Mouse (Mus musculus) myocyte (in vitro differentiated cells): ENCODE measurements around the gene Gm17662. TPM values are rescaled to one million over a fixed set of nuclear protein-coding genes. Genes with fewer than 3 reads are reported as not detected.

Experiments
- H3K27me3 ChIP-seq: one replicate; pipeline ENCODE4 v1.6.1; 2011; ENCODE audit not compliant: control insufficient read depth, insufficient read depth, insufficient read length
- H3K36me3 ChIP-seq: one replicate; pipeline ENCODE4 v1.6.1; 2011; ENCODE audit not compliant: control insufficient read depth, insufficient read depth
- H3K4me2 ChIP-seq: one replicate; pipeline ENCODE4 v1.6.1; 2011; ENCODE audit warnings: low read depth, control low read depth
- H3K4me3 ChIP-seq: one replicate; pipeline ENCODE4 v1.5.1; 2011; ENCODE audit warnings: mild to moderate bottlenecking, control low read depth, moderate library complexity
- H3K79me2 ChIP-seq: one replicate; pipeline ENCODE4 v1.6.1; 2011; ENCODE audit not compliant: control insufficient read depth, insufficient read depth
- H3ac ChIP-seq: one replicate; pipeline ENCODE4 v1.6.1; 2011; ENCODE audit not compliant: control insufficient read depth, insufficient read length
- CEBPB ChIP-seq: IDR thresholded peaks from 2 replicates; pipeline ENCODE4 v1.6.1; 2011; ENCODE audit warnings: mild to moderate bottlenecking, moderate library complexity; ENCODE audit not compliant: poor library complexity, insufficient read depth, severe bottlenecking
- E2F4 ChIP-seq: IDR thresholded peaks from one replicate; pipeline ENCODE4 v1.6.1; 2011; ENCODE audit warnings: mild to moderate bottlenecking, control low read depth, moderate library complexity; ENCODE audit not compliant: insufficient read depth
- MAX ChIP-seq: IDR thresholded peaks from one replicate; pipeline ENCODE4 v1.6.1; 2011; ENCODE audit warnings: low read depth, mild to moderate bottlenecking, control low read depth
- MYOD1 ChIP-seq, 3 experiments: IDR thresholded peaks; one replicate each; pipeline ENCODE4 v1.6.1; 2011; ENCODE audit warnings: control low read depth in 2 of 3, low read depth in 2 of 3, mild to moderate bottlenecking in 2 of 3, moderate library complexity in 1 of 3; ENCODE audit not compliant: insufficient read length in 2 of 3, control insufficient read depth in 1 of 3
- MYOG ChIP-seq, 3 experiments: IDR thresholded peaks; one replicate each; pipeline ENCODE4 v1.6.1; 2011; ENCODE audit warnings: control low read depth in 2 of 3, low read depth in 2 of 3, mild to moderate bottlenecking in 2 of 3; ENCODE audit not compliant: insufficient read length in 2 of 3, control insufficient read depth in 1 of 3, insufficient read depth in 1 of 3
- POLR2A ChIP-seq: IDR thresholded peaks from one replicate; pipeline ENCODE4 v1.6.1; 2011; ENCODE audit warnings: low read depth, mild to moderate bottlenecking, control low read depth, moderate library complexity; ENCODE audit not compliant: insufficient read length
- POLR2AphosphoS2 ChIP-seq: IDR thresholded peaks from one replicate; pipeline ENCODE4 v1.6.1; 2011; ENCODE audit warnings: low read depth, control low read depth; ENCODE audit not compliant: insufficient read length
- REST ChIP-seq: IDR thresholded peaks from one replicate; pipeline ENCODE4 v1.6.1; 2011; ENCODE audit warnings: mild to moderate bottlenecking, control low read depth, moderate library complexity; ENCODE audit not compliant: insufficient read depth, insufficient read length
- SRF ChIP-seq: IDR thresholded peaks from one replicate; pipeline ENCODE4 v1.6.1; 2011; ENCODE audit warnings: low read depth; ENCODE audit not compliant: control insufficient read depth, insufficient read length
- TCF12 ChIP-seq: IDR thresholded peaks from one replicate; pipeline ENCODE4 v1.6.1; 2011; ENCODE audit warnings: mild to moderate bottlenecking, control low read depth; ENCODE audit not compliant: poor library complexity, insufficient read depth, severe bottlenecking
- TCF3 ChIP-seq: IDR thresholded peaks from one replicate; pipeline ENCODE4 v1.6.1; 2011; ENCODE audit warnings: low read depth, control low read depth; ENCODE audit not compliant: insufficient read length
- USF1 ChIP-seq: IDR thresholded peaks from one replicate; pipeline ENCODE4 v1.6.1; 2011; ENCODE audit warnings: low read depth, mild to moderate bottlenecking, control low read depth, moderate library complexity
- polyA plus RNA-seq: library from polyadenylated mRNA; unstranded; fragments of >200 nt; fragmentation: generic; extraction: Trizol; gene quantifications from one replicate; pipeline ENCODE4 v1.2.1, GENCODE M21; 2012; ENCODE audit warnings: missing spikeins

Gene Gm17662
- polyA plus RNA-seq: not detected

DNA sequence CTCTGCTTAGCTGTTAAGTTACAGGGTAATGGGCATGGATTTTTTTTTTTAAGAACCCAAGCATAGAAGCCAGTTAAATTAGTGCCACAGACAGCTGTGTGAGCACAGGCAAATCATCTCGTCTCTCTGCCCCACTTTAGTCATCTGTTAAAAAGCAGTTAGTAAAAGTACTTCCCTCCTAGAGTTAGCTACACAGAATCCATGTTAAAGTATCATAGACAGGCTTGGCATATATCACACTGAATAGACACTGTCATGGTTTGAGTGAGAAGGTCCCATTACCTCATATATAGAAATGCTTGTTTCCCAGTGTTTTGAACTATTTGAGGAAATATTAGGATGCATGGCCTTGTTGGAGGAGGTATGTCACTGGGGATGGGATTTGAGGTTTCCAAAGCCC is at the start of gene Gm17662:
Gene Gm17662 (plus strand): TSS at position 301 of the 400 bp plus-strand sequence.
- Histone ChIP-seq H3K4me2 (no peak within 1 kb of the TSS), H3K4me3 (no peak within 1 kb of the TSS), H3ac (no peak within 1 kb of the TSS), H3K79me2 (no peaks in the 10 kb centered on the region), H3K36me3 (no peaks in the 10 kb centered on the region), H3K27me3 (no peaks in the 10 kb centered on the region)
- no peak for TF ChIP-seq E2F4
- TF ChIP-seq TCF3: no peak

- no peak overlapping the region for H3ac ChIP-seq
These were observed 46.3 kb upstream of the Gm17662 start for GRCm38 (mm10) chr4:104810710-104811286.

GRCm38 (mm10) chr4:104813617-104814016 is 43.5 kb upstream of the Gm17662 start:
- no peaks in the 10 kb centered on the region for H3K36me3 ChIP-seq
- TF ChIP-seq REST (no peak), E2F4 (no peak), POLR2AphosphoS2 (no peak), POLR2A (no peak), TCF3 (no peak), CEBPB (no peak), SRF (no peak), MYOD1 (IDR thresholded peaks at IDR 0.05; ENCODE audit: control insufficient read depth in 1 of 3, insufficient read length in 2 of 3, low read depth in 2 of 3) (no peak), MYOG (IDR thresholded peaks at IDR 0.05; ENCODE audit: control insufficient read depth in 1 of 3, insufficient read depth in 1 of 3, insufficient read length in 2 of 3, low read depth in 2 of 3) (no peak), USF1 (no peak), MAX (no peak), TCF12 (no peak)
- no peaks in the 10 kb centered on the region for H3K27me3 ChIP-seq
- H3K79me2 ChIP-seq: no peaks in the 10 kb centered on the region
- no peak overlapping the region for H3K4me3 ChIP-seq
- H3K4me2 ChIP-seq: no peak overlapping the region
- H3ac ChIP-seq: no peak overlapping the region

More at GRCm38 (mm10) chr4:104810710-104811286, 46.3 kb upstream of the Gm17662 start:
- Histone ChIP-seq H3K27me3 (no peaks in the 10 kb centered on the region), H3K79me2 (no peaks in the 10 kb centered on the region), H3K4me2 (no peak overlapping the region), H3K36me3 (no peaks in the 10 kb centered on the region), H3K4me3 (no peak overlapping the region)
- TF ChIP-seq USF1 (no peak), CEBPB (no peak), MYOD1 (IDR thresholded peaks at IDR 0.05; ENCODE audit: control insufficient read depth in 1 of 3, insufficient read length in 2 of 3, low read depth in 2 of 3) (no peak), MYOG (IDR thresholded peaks at IDR 0.05; ENCODE audit: control insufficient read depth in 1 of 3, insufficient read depth in 1 of 3, insufficient read length in 2 of 3, low read depth in 2 of 3) (no peak), SRF (no peak), POLR2A (no peak), MAX (no peak), POLR2AphosphoS2 (no peak), TCF3 (no peak)

DNA sequence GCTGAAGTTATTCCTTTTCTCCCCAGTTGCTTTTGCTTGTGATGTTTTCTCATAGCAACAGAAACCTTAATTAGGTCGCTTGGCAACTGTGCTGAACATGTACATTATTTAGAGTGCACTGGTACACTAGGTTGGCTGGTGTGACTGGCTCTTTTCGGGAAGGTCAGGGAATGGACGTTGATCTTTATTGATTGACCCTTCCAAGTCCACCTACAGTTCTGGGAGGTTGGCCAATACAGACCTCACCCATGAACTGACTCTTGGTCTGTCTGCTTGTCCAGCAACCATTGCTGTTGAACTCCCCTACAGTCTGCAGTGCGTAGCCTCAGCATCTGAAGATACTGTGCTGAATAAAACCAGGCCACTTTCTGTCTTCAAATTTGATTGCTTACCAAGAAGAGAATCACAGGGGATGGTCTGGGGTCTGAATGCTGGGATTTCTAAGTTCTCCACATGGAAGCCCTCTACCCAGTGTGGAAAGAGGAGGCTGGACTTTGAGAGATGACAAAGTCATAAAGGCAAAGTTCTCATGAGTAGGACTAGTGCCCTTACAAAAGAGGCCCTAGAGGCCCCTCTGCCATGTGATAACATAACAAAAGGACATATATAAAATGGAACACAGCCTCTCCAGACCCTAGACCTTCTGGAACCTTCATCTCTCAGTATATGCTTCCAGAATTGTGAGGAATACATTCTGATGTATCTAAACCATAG is 40.5 kb upstream of the Gm17662 start:
- Histone ChIP-seq H3K27me3 (no peaks in the 10 kb centered on the region), H3ac (no peak overlapping the region), H3K79me2 (no peaks in the 10 kb centered on the region), H3K36me3 (no peaks in the 10 kb centered on the region), H3K4me3 (no peak overlapping the region), H3K4me2 (no peak overlapping the region)
- no peak for TF ChIP-seq MYOG (IDR thresholded peaks at IDR 0.05; ENCODE audit: control insufficient read depth in 1 of 3, insufficient read depth in 1 of 3, insufficient read length in 2 of 3, low read depth in 2 of 3)
- TF ChIP-seq POLR2AphosphoS2: no peak
- no peak for TF ChIP-seq REST
- no peak for TF ChIP-seq TCF12
- no peak for TF ChIP-seq USF1
- no peak for TF ChIP-seq SRF
- TF ChIP-seq MYOD1 (IDR thresholded peaks at IDR 0.05; ENCODE audit: control insufficient read depth in 1 of 3, insufficient read length in 2 of 3, low read depth in 2 of 3): no peak
- no peak for TF ChIP-seq E2F4

GRCm38 (mm10) chr4:104817509-104817908 is 39.6 kb upstream of the Gm17662 start:
- TF ChIP-seq POLR2A: no peak
- TF ChIP-seq CEBPB: no peak
- no peak for TF ChIP-seq MYOG (IDR thresholded peaks at IDR 0.05; ENCODE audit: control insufficient read depth in 1 of 3, insufficient read depth in 1 of 3, insufficient read length in 2 of 3, low read depth in 2 of 3)
- TF ChIP-seq E2F4: no peak
- no peak for TF ChIP-seq POLR2AphosphoS2
- TF ChIP-seq SRF: no peak
- TF ChIP-seq MYOD1 (IDR thresholded peaks at IDR 0.05; ENCODE audit: control insufficient read depth in 1 of 3, insufficient read length in 2 of 3, low read depth in 2 of 3): no peak
- no peak for TF ChIP-seq TCF3
- no peak for TF ChIP-seq USF1
- no peak for TF ChIP-seq REST
- TF ChIP-seq TCF12: no peak
- H3K4me2 ChIP-seq: no peak overlapping the region
- no peaks in the 10 kb centered on the region for H3K27me3 ChIP-seq
- no peaks in the 10 kb centered on the region for H3K36me3 ChIP-seq
- no peaks in the 10 kb centered on the region for H3K79me2 ChIP-seq
- H3K4me3 ChIP-seq: no peak overlapping the region
- no peak overlapping the region for H3ac ChIP-seq
